Mouse (Mus musculus): Measurements from ENCODE around the gene Lenep. TPM values are rescaled to one million over a fixed set of nuclear protein-coding genes. Genes with fewer than 3 reads are reported as not detected.
A peak's percentile ranks its signal among the peaks of the same experiment; 100 is the strongest.

Gene Lenep
- polyA plus RNA-seq, 1 experiment from 2014 or later, result not detected

DNA sequence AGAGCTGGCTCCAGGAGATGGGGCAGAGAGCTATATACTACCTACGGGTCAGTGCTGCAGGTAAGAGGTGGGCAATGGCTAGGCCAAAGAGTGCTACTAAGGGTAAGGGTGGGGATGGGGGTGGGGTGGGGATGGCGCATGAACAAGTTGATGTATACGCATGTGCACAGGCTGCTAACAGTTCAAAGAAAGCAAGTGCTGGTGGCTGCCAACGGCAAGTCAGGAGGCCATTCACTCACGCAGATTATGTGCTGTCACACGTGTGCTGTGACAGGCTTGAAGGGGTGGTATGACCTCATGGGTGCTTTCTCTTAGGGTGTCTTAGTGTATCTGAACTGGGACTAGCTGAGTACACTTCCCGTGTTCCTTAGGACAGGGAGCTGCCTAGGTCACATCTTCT, 1.3 kb downstream of the Lenep start:
- no peak overlapping the region for H3K27ac ChIP-seq
- no peak overlapping the region for H3K4me3 ChIP-seq
- H3K36me3 ChIP-seq, result peaks cover 34% of the 10 kb centered on the region
- H3K27me3 ChIP-seq, result no peaks in the 10 kb centered on the region
- 84% methylated on average over 7 of the region's 7 CpGs for WGBS
- no peak overlapping the region for H3K9ac ChIP-seq
- peaks cover 8% of the 10 kb centered on the region for H3K4me1 ChIP-seq (replicated peaks)
- ATAC-seq (replicated peaks; ENCODE audit: insufficient number of reproducible peaks, insufficient read depth, low FRiP score, low read depth), result no peak
- no peaks in the 10 kb centered on the region for H3K9me3 ChIP-seq (replicated peaks)
- H3K4me2 ChIP-seq, result no peak overlapping the region

- Histone ChIP-seq H3K9ac (peak overlapping the region; percentile 63), H3K27me3 (no peaks in the 10 kb centered on the region), H3K4me3 (peak overlapping the region; percentile 73), H3K4me1 (replicated peaks) (peaks cover 31% of the 10 kb centered on the region), H3K36me3 (peaks cover 3% of the 10 kb centered on the region; the same call in 1 of the 2 replicates), H3K9me3 (replicated peaks) (no peaks in the 10 kb centered on the region), H3K4me2 (peak overlapping the region; percentile 96), H3K27ac (peak overlapping the region; percentile 94)
- 0% methylated on average over 4 of the region's 4 CpGs for WGBS
- no peak for ATAC-seq (replicated peaks; ENCODE audit: insufficient number of reproducible peaks, insufficient read depth, low FRiP score, low read depth)
Observed at GRCm38 (mm10) chr3:89396654-89397005, 6.0 kb downstream of the Lenep start.

DNA sequence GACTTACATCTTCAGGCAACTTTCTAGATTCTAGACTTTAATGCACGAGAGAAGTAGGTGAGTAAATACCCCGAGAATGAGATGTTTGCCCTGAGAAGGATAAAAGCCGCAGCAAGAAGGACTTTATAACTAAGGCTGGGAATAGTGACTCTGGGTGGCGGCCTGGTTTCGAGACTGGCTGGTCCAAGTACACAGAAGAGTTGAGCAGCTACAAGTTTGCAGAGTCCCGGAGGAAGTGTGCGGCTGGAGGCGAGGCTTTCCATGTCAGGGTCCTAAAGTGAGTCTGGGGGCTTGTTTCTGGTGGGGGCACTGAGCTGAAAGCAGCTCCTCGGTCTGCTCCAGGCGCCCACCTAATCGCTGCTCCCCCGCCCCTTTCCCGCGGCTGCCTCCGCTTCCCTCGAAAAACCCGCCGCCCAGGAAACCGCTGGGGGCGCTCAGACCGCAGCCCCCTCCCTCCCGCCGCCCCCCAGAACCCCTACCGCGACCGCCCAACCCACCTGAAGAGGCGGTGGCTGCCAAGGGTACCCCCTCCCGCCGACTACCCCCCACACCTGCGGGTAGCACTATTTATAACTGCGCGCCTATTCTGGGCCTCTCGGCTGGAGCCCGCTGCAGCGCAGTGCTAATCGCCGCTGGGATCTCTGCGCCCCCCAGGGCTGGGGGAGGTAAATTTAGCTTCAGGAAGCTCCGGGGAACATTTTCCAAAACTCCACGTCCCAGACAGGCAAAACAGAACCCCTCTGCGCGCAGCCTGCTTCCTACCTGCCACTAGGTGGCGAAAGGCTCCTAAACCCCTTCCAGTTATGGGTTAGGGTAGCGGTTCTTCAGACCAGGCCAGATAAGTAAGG, 6.6 kb downstream of the Lenep start:
- no peak for ATAC-seq (replicated peaks; ENCODE audit: insufficient number of reproducible peaks, insufficient read depth, low FRiP score, low read depth)
- H3K4me3 ChIP-seq, result peak overlapping the region; percentile 73
- peak overlapping the region; percentile 96 for H3K4me2 ChIP-seq
- H3K36me3 ChIP-seq, result no peaks in the 10 kb centered on the region
- H3K9ac ChIP-seq, result peak overlapping the region; percentile 63
- no peaks in the 10 kb centered on the region for H3K9me3 ChIP-seq (replicated peaks)
- peaks cover 37% of the 10 kb centered on the region for H3K4me1 ChIP-seq (replicated peaks)
- under 1% methylated on average over 44 of the region's 44 CpGs for WGBS
- no peaks in the 10 kb centered on the region for H3K27me3 ChIP-seq
- peak overlapping the region; percentile 94 for H3K27ac ChIP-seq

DNA sequence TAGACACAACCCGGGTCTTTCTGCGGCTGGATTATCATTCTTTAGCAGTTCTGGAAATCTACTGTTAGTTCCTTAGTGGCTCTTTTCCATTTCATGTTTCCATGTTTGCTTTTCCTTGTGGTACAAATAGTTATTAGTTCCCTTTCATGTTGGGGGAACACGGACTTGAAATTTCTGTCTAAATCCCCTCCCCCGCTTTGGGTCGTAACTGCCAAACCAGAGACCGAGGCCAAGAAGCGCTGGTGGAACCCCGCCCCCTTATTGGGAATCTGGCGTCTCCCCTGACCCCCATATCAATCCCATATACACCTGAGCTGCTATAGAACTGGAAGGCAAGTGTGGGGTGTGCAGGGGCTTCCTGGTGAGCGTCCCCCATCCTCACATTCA, 7.2 kb downstream of the Lenep start:
- Histone ChIP-seq H3K36me3 (no peaks in the 10 kb centered on the region), H3K4me2 (peak overlapping the region; percentile 96), H3K9me3 (replicated peaks) (no peaks in the 10 kb centered on the region), H3K9ac (peak overlapping the region; percentile 63), H3K4me1 (replicated peaks) (peaks cover 43% of the 10 kb centered on the region), H3K27ac (peak overlapping the region; percentile 94), H3K27me3 (no peaks in the 10 kb centered on the region), H3K4me3 (peak overlapping the region; percentile 73)
- 3% methylated on average over 10 of the region's 10 CpGs for WGBS
- ATAC-seq (replicated peaks; ENCODE audit: insufficient number of reproducible peaks, insufficient read depth, low FRiP score, low read depth), result no peak

DNA sequence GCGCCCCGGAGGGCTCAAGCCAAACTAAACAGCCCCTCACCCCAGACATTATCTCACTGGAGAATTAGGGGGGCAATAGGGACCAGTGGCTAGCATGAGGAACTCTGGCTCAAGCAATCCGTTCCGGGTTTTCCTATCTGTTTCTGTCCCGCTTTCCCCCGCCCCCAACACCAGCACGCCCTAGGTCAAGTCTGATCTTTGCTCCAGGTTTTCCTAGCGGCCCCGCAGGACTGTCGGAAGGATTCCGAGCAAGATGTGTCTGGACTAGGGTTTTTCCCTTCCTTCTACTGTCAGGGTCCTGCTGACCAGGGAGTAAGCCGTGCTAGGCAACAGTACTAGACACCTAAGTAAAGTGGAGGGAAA, 7.7 kb downstream of the Lenep start:
- Histone ChIP-seq H3K27ac (peak overlapping the region; percentile 94), H3K4me3 (peak overlapping the region; percentile 73), H3K9ac (peak overlapping the region; percentile 63), H3K36me3 (no peaks in the 10 kb centered on the region), H3K27me3 (no peaks in the 10 kb centered on the region), H3K9me3 (replicated peaks) (no peaks in the 10 kb centered on the region), H3K4me1 (replicated peaks) (peaks cover 48% of the 10 kb centered on the region), H3K4me2 (peak overlapping the region; percentile 96)
- under 1% methylated on average over 11 of the region's 12 CpGs for WGBS
- ATAC-seq (replicated peaks; ENCODE audit: insufficient number of reproducible peaks, insufficient read depth, low FRiP score, low read depth), result peak; percentile 9; the same call in 1 of the 2 replicates

GRCm38 (mm10) chr3:89394006-89394893, 8.3 kb downstream of the Lenep start, which contains the start of gene Zbtb7b:
TSS of gene Zbtb7b (minus strand) at chr3:89394776.
- Histone ChIP-seq H3K27ac (peak within 1 kb of the TSS; percentile 94), H3K4me2 (peak within 1 kb of the TSS; percentile 96), H3K4me1 (replicated peaks) (peaks cover 53% of the 10 kb centered on the region), H3K9ac (peak within 1 kb of the TSS; percentile 63), H3K4me3 (peak within 1 kb of the TSS; percentile 73), H3K27me3 (no peaks in the 10 kb centered on the region), H3K9me3 (replicated peaks) (no peaks in the 10 kb centered on the region), H3K36me3 (no peaks in the 10 kb centered on the region)
- under 1% methylated on average over 39 of the region's 42 CpGs for WGBS
- ATAC-seq (replicated peaks; ENCODE audit: insufficient number of reproducible peaks, insufficient read depth, low FRiP score, low read depth), result peak; percentile 51

GRCm38 (mm10) chr3:89393605-89394004, 9.0 kb downstream of the Lenep start:
- Histone ChIP-seq H3K4me1 (replicated peaks) (peaks cover 53% of the 10 kb centered on the region), H3K9ac (peak overlapping the region; percentile 63), H3K4me2 (peak overlapping the region; percentile 96), H3K4me3 (peak overlapping the region; percentile 73), H3K27me3 (no peaks in the 10 kb centered on the region), H3K9me3 (replicated peaks) (no peaks in the 10 kb centered on the region), H3K36me3 (no peaks in the 10 kb centered on the region), H3K27ac (peak overlapping the region; percentile 94)
- peak; percentile 94 for ATAC-seq (replicated peaks; ENCODE audit: insufficient number of reproducible peaks, insufficient read depth, low FRiP score, low read depth)
- under 1% methylated on average over 15 of the region's 15 CpGs for WGBS

GRCm38 (mm10) chr3:89392871-89393311, 9.7 kb downstream of the Lenep start:
- WGBS, result under 1% methylated on average over 23 of the region's 24 CpGs
- peak overlapping the region; percentile 73 for H3K4me3 ChIP-seq
- H3K4me2 ChIP-seq, result peak overlapping the region; percentile 96
- H3K27ac ChIP-seq, result peak overlapping the region; percentile 80
- peaks cover 56% of the 10 kb centered on the region for H3K4me1 ChIP-seq (replicated peaks)
- H3K9me3 ChIP-seq (replicated peaks), result no peaks in the 10 kb centered on the region
- H3K36me3 ChIP-seq, result no peaks in the 10 kb centered on the region
- peak overlapping the region; percentile 68 for H3K9ac ChIP-seq
- no peaks in the 10 kb centered on the region for H3K27me3 ChIP-seq
- ATAC-seq (replicated peaks; ENCODE audit: insufficient number of reproducible peaks, insufficient read depth, low FRiP score, low read depth), result no peak

- H3K27ac ChIP-seq, result peak overlapping the region; percentile 80
- ATAC-seq (replicated peaks; ENCODE audit: insufficient number of reproducible peaks, insufficient read depth, low FRiP score, low read depth), result no peak
- under 1% methylated on average over 54 of the region's 56 CpGs for WGBS
- H3K9ac ChIP-seq, result peak overlapping the region; percentile 68
- peak overlapping the region; percentile 73 for H3K4me3 ChIP-seq
- H3K9me3 ChIP-seq (replicated peaks), result no peaks in the 10 kb centered on the region
- peak overlapping the region; percentile 96 for H3K4me2 ChIP-seq
- H3K4me1 ChIP-seq (replicated peaks), result peaks cover 57% of the 10 kb centered on the region
- no peaks in the 10 kb centered on the region for H3K27me3 ChIP-seq
- no peaks in the 10 kb centered on the region for H3K36me3 ChIP-seq
Observed at GRCm38 (mm10) chr3:89391663-89392511, 10.7 kb downstream of the Lenep start.

- Histone ChIP-seq H3K4me3 (peak overlapping the region; percentile 73), H3K9me3 (replicated peaks) (no peaks in the 10 kb centered on the region), H3K4me2 (peak overlapping the region; percentile 96), H3K27ac (peak overlapping the region; percentile 80), H3K27me3 (no peaks in the 10 kb centered on the region), H3K36me3 (no peaks in the 10 kb centered on the region), H3K4me1 (replicated peaks) (peaks cover 48% of the 10 kb centered on the region), H3K9ac (peak overlapping the region; percentile 68)
- WGBS, result 12% methylated on average over 19 of the region's 19 CpGs
- ATAC-seq (replicated peaks; ENCODE audit: insufficient number of reproducible peaks, insufficient read depth, low FRiP score, low read depth), result no peak
Observed at GRCm38 (mm10) chr3:89390699-89391662, 11.6 kb downstream of the Lenep start.
